Mouse (Mus musculus): ENCODE measurements around the gene Gm8914. TPM values are rescaled to one million over a fixed set of nuclear protein-coding genes. Genes with fewer than 3 reads are reported as not detected.

The Gm8914 gene
- polyA plus RNA-seq (2017; shearing (Covaris generic)) = not detected

GRCm38 (mm10) chrX:91479826-91480225, at the start of gene Gm8914:
Gene Gm8914 (plus strand): TSS chrX:91480126.

Other genes with a start within 250 kb of the Gm8914 start
- gene Mageb2, start 148.4 kb upstream of the Gm8914 start, polyA plus RNA-seq (2017; shearing (Covaris generic)) = not detected
- gene Gm5072, start 87.6 kb upstream of the Gm8914 start, polyA plus RNA-seq (2017; shearing (Covaris generic)) = not detected
- gene 1700084M14Rik, start 95.8 kb downstream of the Gm8914 start, polyA plus RNA-seq (2017; shearing (Covaris generic)) = not detected
- not detected for gene Gm14781, start 152.1 kb downstream of the Gm8914 start, polyA plus RNA-seq (2017; shearing (Covaris generic))